Mouse (Mus musculus) spleen, adult 12 weeks (tissue): Measurements from ENCODE around the gene Pde1b.

ENCODE experiments used
- DNase-seq: peaks from one replicate; pipeline ENCODE4 v3.0.0; 2022; ENCODE audit warnings: low spot score

The Pde1b gene

DNA sequence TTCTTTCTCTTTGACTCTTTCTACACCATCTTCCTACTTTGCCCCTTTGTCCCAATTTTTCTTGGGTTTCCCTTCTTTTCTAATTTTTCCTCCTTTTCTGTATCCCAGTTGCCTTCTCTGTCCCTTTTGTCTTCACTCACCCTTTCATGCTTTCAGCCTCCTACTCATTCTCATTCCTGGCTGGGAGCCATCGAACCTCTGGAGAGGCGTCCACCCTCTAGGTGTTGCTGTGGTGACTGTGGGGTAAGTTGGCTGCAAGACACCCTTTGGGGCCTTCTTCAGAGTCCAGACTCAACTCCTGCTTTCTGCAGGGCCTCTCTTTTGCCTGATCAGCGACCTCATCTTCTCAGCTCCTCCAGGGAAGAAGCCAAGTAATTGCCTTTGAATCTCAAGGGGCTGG is 6.5 kb downstream of the Pde1b start:
- no peak for DNase-seq

- DNase-seq = no peak
Observed at GRCm38 (mm10) chr15:103511652-103512051, 8.8 kb downstream of the Pde1b start.

DNA sequence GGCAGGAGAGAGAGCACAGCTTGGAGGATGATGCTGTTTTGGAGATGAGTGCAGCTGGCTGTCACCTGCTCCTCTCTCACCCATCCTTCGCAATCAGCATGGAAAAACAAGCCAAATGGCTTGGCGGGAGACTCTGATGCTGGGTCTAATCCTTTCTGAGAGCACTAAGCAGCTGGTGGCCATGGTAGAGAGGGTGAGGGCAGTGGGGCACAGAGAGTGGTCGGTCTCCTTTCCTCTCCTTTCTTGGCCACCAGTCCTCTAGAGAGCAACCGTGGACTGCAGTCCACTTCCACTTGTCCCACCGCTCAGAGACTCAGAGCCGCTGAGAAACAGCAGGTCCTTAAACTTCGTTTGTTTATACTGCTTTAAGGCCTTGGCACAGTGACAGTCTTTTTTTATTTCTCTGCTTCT is 10.8 kb downstream of the Pde1b start:
- no peak for DNase-seq

GRCm38 (mm10) chr15:103514119-103514518 is 11.3 kb downstream of the Pde1b start:
- DNase-seq = no peak

- no peak for DNase-seq
Observed at GRCm38 (mm10) chr15:103514914-103515313, 12.1 kb downstream of the Pde1b start.

GRCm38 (mm10) chr15:103518600-103519385 is 16.0 kb downstream of the Pde1b start:
- DNase-seq = no peak

- no peak for DNase-seq
Observed at GRCm38 (mm10) chr15:103519386-103520378, 16.8 kb downstream of the Pde1b start.

- no peak for DNase-seq
Observed at GRCm38 (mm10) chr15:103522458-103523099, 19.7 kb downstream of the Pde1b start.

DNA sequence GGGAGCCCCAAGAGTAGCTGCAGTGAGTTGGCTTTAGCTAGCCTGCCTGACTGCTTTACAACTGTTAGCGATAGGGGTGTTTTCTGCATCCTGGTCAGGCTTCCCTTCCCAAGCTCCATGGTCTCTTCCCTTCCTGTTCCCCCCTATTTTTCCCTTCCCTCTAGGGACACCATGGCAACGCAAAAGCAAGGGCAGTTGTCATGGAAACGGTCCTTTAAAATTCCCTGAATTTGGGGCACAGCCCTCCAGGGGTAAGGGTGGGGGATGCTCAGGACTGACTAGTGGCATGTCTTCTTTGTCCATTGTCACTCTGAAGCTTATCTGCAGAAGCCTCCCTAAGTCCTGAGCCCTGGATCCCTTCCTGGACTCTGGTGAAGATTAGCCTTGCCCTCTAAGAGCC is 20.3 kb downstream of the Pde1b start:
- no peak for DNase-seq

DNA sequence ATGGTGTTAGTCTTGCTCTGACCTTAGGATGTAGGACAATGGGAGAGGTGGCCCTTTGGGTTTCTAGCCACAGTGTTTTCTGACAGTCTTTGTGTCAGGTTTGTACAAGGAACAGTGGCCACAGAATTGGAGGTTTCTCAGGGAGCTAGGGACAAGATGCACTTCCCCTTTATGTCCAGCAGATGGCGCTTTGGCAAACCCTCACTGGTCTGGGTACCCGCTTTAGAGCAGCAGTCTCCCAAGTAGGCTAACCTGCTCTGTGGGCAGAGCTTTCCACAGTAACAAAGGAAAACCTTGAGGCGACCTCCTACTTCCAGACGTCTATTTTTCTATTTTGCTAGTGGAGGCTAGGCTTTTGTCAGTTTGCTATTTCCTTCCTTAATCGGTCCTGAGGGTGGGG is 27.5 kb downstream of the Pde1b start:
- DNase-seq = peak; percentile 7

DNA sequence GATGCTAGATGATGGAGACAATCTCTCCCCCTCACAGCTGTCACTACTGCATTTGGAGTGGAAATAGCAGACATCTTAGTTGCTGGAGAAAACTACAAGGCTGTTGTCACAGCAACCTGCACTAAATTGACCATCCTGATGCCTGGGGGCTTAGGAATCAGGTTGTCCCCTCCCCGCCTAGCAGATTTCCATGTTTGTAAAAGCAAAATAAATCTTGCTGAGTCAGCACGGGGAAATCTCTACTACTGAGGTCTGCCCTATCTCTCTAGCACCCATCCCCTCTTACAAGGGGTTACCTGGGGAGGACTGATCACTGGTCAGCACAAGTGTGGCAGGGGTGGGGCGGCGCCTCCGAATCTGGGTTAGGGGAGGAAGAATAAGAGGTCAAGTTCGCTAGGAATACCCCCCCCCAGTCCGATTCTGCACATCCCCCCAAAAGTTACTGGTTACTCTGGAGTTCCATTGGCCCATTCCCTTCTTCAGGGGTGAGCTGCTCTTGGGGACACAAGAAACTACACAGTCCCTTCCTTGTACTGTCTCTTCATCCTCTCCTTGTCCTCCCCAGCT is 31.3 kb downstream of the Pde1b start:
- DNase-seq = no peak

DNA sequence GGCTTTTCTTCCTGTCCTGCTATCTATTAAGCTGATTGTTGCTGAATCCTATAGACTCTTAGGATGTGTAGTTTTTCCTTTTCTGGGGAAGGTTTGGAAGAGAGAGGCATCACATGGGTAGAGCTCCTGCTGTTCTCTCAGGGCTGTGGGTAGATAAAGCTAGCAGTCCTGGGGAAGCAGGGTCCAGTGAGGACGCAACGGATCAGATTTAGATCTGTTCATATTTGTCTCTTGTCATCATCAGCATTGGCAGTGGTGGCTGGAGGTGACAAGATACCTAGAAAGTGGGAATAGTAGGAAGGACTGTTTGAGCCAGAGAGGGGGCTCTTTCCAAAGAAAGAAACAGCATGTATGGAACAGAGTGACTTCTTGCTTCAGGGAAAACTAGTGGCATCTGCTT is 32.2 kb downstream of the Pde1b start:
- no peak for DNase-seq

- no peak for DNase-seq
Observed at GRCm38 (mm10) chr15:103535786-103536185, 33.0 kb downstream of the Pde1b start.

- DNase-seq = no peak
Observed at GRCm38 (mm10) chr15:103536456-103536855, 33.6 kb downstream of the Pde1b start.

GRCm38 (mm10) chr15:103537011-103537821 is 34.4 kb downstream of the Pde1b start:
- DNase-seq = no peak

- DNase-seq = no peak
Observed at GRCm38 (mm10) chr15:103537822-103538213, 35.0 kb downstream of the Pde1b start, which contains the start of gene Ppp1r1a. Ppp1r1a (minus strand) TSS chr15:103538003.

DNA sequence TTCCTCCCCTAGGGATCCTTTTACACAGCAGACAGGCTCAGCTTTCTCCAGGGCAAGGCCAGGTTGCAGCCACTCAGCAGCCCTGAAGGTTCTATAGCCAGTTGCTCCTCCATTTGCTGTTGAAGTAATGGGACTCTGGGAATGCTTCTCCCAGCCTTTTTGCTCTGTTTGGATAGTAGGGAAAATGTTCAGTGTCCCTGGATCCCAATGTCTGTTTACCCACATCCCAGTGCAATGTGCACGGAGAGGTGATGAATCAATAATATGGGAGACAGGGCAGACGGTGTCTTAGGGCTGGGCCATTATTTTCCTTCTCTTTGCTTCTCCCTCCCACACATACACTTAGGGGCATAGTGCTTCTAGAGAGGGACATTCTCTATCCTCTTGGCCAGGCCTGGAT is 36.4 kb downstream of the Pde1b start:
- no peak for DNase-seq

DNA sequence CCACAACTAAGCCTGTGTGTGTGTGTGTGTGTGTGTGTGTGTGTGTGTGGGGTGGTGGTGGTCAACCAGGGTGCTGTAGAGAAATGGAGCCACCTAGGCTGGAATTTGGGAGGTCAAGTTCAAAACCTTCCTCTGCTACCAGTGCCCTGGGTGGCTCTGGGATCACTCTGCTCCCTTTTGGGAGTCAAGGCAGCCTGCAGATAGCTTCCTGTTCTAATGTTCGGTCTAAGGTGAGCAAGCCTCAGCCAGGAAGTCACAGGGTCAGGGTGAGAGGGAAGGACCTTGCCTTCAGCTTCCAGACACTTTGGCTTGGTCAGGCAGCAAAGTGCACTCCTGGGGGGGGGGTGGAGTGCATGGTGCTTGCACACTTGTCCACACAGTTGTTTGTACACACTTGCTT is 37.8 kb downstream of the Pde1b start:
- no peak for DNase-seq

DNA sequence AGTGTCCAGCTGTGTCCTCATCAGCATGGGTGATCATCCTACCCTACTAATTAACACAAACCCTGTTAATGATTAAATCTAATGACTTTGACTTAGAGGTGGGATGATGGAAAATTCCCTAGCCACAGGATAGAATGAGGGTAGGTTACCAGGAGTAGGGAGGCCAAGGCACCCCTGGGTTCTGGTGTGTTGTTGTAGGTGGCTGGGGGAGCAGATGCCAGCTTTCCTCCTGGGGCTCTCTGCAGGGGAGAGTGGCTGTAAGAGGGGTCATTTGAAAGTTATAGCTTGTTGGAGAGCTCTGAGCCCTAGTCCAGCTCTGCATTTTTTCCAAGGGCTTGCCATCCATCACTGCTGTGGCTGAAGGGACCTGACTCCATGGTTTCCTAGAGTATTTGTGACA is 39.7 kb downstream of the Pde1b start:
- no peak for DNase-seq

GRCm38 (mm10) chr15:103547983-103548382 is 45.1 kb downstream of the Pde1b start:
- DNase-seq = no peak

DNA sequence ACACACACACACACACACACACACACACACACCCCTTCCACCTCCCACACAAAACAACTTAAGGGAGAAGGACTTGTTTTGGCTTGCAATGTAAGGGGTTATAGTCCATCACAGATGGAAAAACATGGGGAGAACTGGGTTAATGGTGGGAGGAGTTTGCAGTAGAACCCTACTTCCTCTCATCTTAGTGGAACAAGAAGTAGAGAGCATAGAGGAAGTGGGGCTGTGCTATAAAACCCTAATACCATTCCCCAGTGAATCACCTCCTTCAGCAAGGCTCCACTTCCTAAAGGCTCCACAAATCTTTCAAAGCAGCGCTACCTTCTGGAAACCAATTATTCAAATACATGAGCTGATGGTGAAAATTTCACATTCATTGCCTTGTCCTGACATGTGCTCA is 46.6 kb downstream of the Pde1b start:
- no peak for DNase-seq
